1 mouse cellular context compared by ENCODE assay signal in genomic region chr4:154926969-154927898, GRCm38 (mm10).
TF ChIP-seq lines count a peak whose summit lies in the region.

No protein-coding gene starts in this region.

TF ChIP-seq in myocyte, 11 proteins besides CTCF, POLR2A, EP300 and RAD21 (continued from another document):
- TF ChIP-seq MYOD1 (IDR thresholded peaks at IDR 0.05; ENCODE audit: control insufficient read depth in 1 of 3, insufficient read length in 2 of 3, low read depth in 2 of 3): no peak
- no peak for TF ChIP-seq REST (IDR thresholded peaks at IDR 0.05; ENCODE audit: insufficient read depth, insufficient read length)
- no peak for TF ChIP-seq TCF12 (IDR thresholded peaks at IDR 0.05; ENCODE audit: insufficient read depth, poor library complexity, severe bottlenecking)
- no peak for TF ChIP-seq CEBPB (IDR thresholded peaks at IDR 0.05; ENCODE audit: insufficient read depth, poor library complexity, severe bottlenecking)
- TF ChIP-seq E2F4 (IDR thresholded peaks at IDR 0.05; ENCODE audit: insufficient read depth): no peak
- no peak for TF ChIP-seq POLR2AphosphoS2 (IDR thresholded peaks at IDR 0.05; ENCODE audit: insufficient read length, low read depth)
- no peak for TF ChIP-seq SRF (IDR thresholded peaks at IDR 0.05; ENCODE audit: control insufficient read depth, insufficient read length, low read depth)
- no peak for TF ChIP-seq MAX (IDR thresholded peaks at IDR 0.05; ENCODE audit: low read depth)
- TF ChIP-seq TCF3 (IDR thresholded peaks at IDR 0.05; ENCODE audit: insufficient read length, low read depth): no peak
TF ChIP-seq in myocyte: peak in this region for 0.
